Mouse (Mus musculus) forebrain, postnatal 0 days (tissue): ENCODE data around the gene Zfp335. TPM values are rescaled to one million over a fixed set of nuclear protein-coding genes. Genes with fewer than 3 reads are reported as not detected.
A peak's percentile ranks its signal among the peaks of the same experiment; 100 is the strongest.
"Not testable (repeated sequence)": the region's sequence is repeated elsewhere in the genome, so short reads cannot be mapped to it uniquely, and the experiment has no call there.

Experiments used
- ATAC-seq: fragments of 200-750 bp; cut with Nextera tagmentation; 2 replicates; pipeline ENCODE4 v1.8.0; 2017; ENCODE audit warnings: mild to moderate bottlenecking, moderate library complexity
- DNase-seq: peaks from one replicate; pipeline ENCODE4 v3.0.0-alpha.2; 2015
- H3K27ac ChIP-seq: fragments of 300-500 bp; sonication (generic); 2 replicates; pipeline ENCODE4 v1.5.1; 2014; ENCODE audit warnings: low read depth, mild to moderate bottlenecking, antibody characterized with exemption, low read length, moderate library complexity, mixed read lengths
- H3K27me3 ChIP-seq: fragments of 300-500 bp; sonication (generic); 2 replicates; pipeline ENCODE4 v1.6.1; 2014; ENCODE audit warnings: mild to moderate bottlenecking, low read length, mixed read lengths; ENCODE audit not compliant: insufficient read depth
- H3K36me3 ChIP-seq: fragments of 300-500 bp; sonication (generic); 2 replicates; pipeline ENCODE4 v1.6.1; 2014; ENCODE audit warnings: mild to moderate bottlenecking, moderate library complexity; ENCODE audit not compliant: insufficient read depth
- H3K4me1 ChIP-seq: fragments of 300-500 bp; sonication (generic); 2 replicates; pipeline ENCODE4 v1.6.1; 2014; ENCODE audit warnings: antibody characterized with exemption; ENCODE audit not compliant: insufficient read depth
- H3K4me2 ChIP-seq: fragments of 300-500 bp; sonication (generic); 2 replicates; pipeline ENCODE4 v1.6.1; 2014; ENCODE audit warnings: low read depth, mild to moderate bottlenecking, moderate library complexity
- H3K4me3 ChIP-seq: fragments of 300-500 bp; sonication (generic); 2 replicates; pipeline ENCODE4 v1.5.1; 2014; ENCODE audit warnings: low read depth, low read length, mixed read lengths
- H3K9ac ChIP-seq: fragments of 300-500 bp; sonication (generic); 2 replicates; pipeline ENCODE4 v1.6.1; 2014; ENCODE audit warnings: mild to moderate bottlenecking
- H3K9me3 ChIP-seq: fragments of 300-500 bp; sonication (generic); 2 replicates; pipeline ENCODE4 v1.6.1; 2016; ENCODE audit warnings: low read length
- CTCF ChIP-seq: sonication (generic); IDR thresholded peaks from 2 replicates; pipeline ENCODE4 v1.5.1; 2016; ENCODE audit warnings: antibody characterized with exemption, control low read depth, low read depth
- WGBS: fragments of 180-500 bp; shearing (Covaris S2); extraction: QIAGEN DNeasy Blood & Tissue Kit; methylation state at CpG from one replicate; pipeline ENCODE4 v1.1.7; 2014; 5-methylcytosine and 5-hydroxymethylcytosine counted together
- polyA plus RNA-seq: library from polyadenylated mRNA; unstranded; fragments of >200 nt; fragmentation: Nextera tagmentation; extraction: Ambion mirVana; gene quantifications from 2 replicates; pipeline ENCODE4 v1.2.1, GENCODE M21; 2015
- total RNA-seq: library from RNA; depleted of rRNA; stranded (reverse); fragments of >200 nt; gene quantifications from 2 replicates; pipeline ENCODE4 v1.2.3, GENCODE M21; 2014

Zfp335 gene
- total and polyA plus RNA-seq, 2 experiments from 2014 or later: 11.2 to 26.0 TPM

DNA sequence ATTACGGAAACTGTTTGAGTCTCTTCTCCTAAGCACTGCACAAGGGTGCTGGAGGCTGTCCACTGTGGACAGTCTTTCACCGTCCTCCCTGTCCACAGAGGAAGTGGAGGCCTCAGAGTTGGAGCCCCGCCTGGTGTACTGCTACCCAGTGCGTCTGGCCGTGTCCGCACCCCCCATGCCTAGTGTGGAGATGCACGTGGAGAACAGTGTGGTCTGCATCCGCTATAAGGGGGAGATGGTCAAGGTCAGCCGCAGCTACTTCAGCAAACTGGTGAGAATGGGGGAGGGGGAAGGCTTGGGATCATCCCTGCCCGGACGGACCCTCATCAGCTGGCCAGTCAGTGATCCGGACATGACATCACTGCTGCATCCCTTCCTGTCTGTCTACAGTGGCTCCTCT lies 22.6 kb downstream of the Zfp335 start:
- TF ChIP-seq CTCF: no peak
- H3K27ac ChIP-seq: no peak overlapping the region
- DNase-seq (no peak), ATAC-seq (no peak)
- H3K4me3 ChIP-seq: no peak overlapping the region
- no peak overlapping the region for H3K9ac ChIP-seq
- no peaks in the 10 kb centered on the region for H3K27me3 ChIP-seq
- H3K4me2 ChIP-seq: no peak overlapping the region
- H3K36me3 ChIP-seq: peaks cover 98% of the 10 kb centered on the region
- H3K4me1 ChIP-seq: no peaks in the 10 kb centered on the region
- no peaks in the 10 kb centered on the region for H3K9me3 ChIP-seq
- 85% methylated on average over 12 of the region's 12 CpGs for WGBS

GRCm38 (mm10) chr2:164886617-164887016 lies 24.9 kb downstream of the Zfp335 start:
- no peak for ATAC-seq
- WGBS: 90% methylated on average over 10 of the region's 10 CpGs
- Histone ChIP-seq H3K4me2 (no peak overlapping the region), H3K36me3 (peaks cover 88% of the 10 kb centered on the region), H3K9me3 (no peaks in the 10 kb centered on the region), H3K4me1 (no peaks in the 10 kb centered on the region), H3K27ac (no peak overlapping the region), H3K27me3 (no peaks in the 10 kb centered on the region), H3K9ac (no peak overlapping the region), H3K4me3 (no peak overlapping the region)
- TF ChIP-seq CTCF: no peak
- no peak for DNase-seq

- H3K27ac ChIP-seq: 0 out of 2 replicates have a peak overlapping the region, but pooled peaks have one; percentile 10
- DNase-seq (peak; percentile 72), ATAC-seq (peak; percentile 38)
- no peak overlapping the region for H3K4me3 ChIP-seq
- 31% methylated on average over 7 of the region's 7 CpGs for WGBS
- TF ChIP-seq CTCF: no peak
- H3K36me3 ChIP-seq: peaks cover 79% of the 10 kb centered on the region
- H3K9me3 ChIP-seq: no peaks in the 10 kb centered on the region
- no peaks in the 10 kb centered on the region for H3K27me3 ChIP-seq
- no peak overlapping the region for H3K9ac ChIP-seq
- no peak overlapping the region for H3K4me2 ChIP-seq
- H3K4me1 ChIP-seq: peaks cover 1% of the 10 kb centered on the region
These were observed 25.8 kb downstream of the Zfp335 start for GRCm38 (mm10) chr2:164885788-164886187.

- Histone ChIP-seq H3K36me3 (peaks cover 48% of the 10 kb centered on the region), H3K9ac (no peak overlapping the region), H3K4me3 (no peak overlapping the region), H3K27ac (no peak overlapping the region), H3K27me3 (no peaks in the 10 kb centered on the region), H3K4me1 (peaks cover 15% of the 10 kb centered on the region), H3K9me3 (no peaks in the 10 kb centered on the region), H3K4me2 (no peak overlapping the region)
- WGBS: 43% methylated on average over 9 of the region's 9 CpGs
- TF ChIP-seq CTCF: no peak
- no peak for DNase-seq
- ATAC-seq: no peak
These were observed 28.9 kb downstream of the Zfp335 start for GRCm38 (mm10) chr2:164882619-164883018.

GRCm38 (mm10) chr2:164879568-164880277 lies 31.8 kb downstream of the Zfp335 start:
- H3K27me3 ChIP-seq: no peaks in the 10 kb centered on the region
- ATAC-seq (peak; percentile 94), DNase-seq (peak; percentile 99)
- H3K9ac ChIP-seq: peak overlapping the region; percentile 100
- peaks cover 15% of the 10 kb centered on the region for H3K4me1 ChIP-seq
- WGBS: 3% methylated on average over 64 of the region's 72 CpGs
- H3K9me3 ChIP-seq: no peaks in the 10 kb centered on the region
- H3K36me3 ChIP-seq: peaks cover 19% of the 10 kb centered on the region
- peak overlapping the region; percentile 100 for H3K27ac ChIP-seq
- TF ChIP-seq CTCF: no peak
- H3K4me2 ChIP-seq: peak overlapping the region; percentile 94
- H3K4me3 ChIP-seq: peak overlapping the region; percentile 94

DNA sequence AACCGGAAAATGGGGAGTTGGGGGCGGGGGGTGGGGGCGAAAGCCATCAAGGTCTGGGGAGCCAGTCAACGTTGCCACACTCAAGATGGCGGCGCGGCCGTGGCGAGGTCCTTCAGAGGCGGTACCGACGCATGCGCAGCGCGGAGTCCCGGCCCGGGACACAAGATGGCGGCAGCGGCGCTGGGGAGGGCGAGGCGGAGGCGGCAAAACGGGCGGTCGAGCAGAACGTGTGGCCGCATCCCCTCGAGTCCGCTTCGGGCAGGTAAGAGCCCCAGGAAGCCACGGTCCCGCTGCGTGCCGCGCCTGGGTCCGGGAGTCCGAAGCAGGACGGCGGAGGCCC lies 32.4 kb downstream of the Zfp335 start, which contains the start of gene Pcif1:
TSS of gene Pcif1 (plus strand) at position 77 of the 340 bp plus-strand sequence.
- Histone ChIP-seq H3K9me3 (no peaks in the 10 kb centered on the region), H3K4me2 (peak within 1 kb of the TSS; percentile 94), H3K4me1 (peaks cover 15% of the 10 kb centered on the region), H3K27ac (peak within 1 kb of the TSS; percentile 100), H3K9ac (peak within 1 kb of the TSS; percentile 100), H3K4me3 (peak within 1 kb of the TSS; percentile 94), H3K27me3 (no peaks in the 10 kb centered on the region), H3K36me3 (peaks cover 16% of the 10 kb centered on the region)
- peak; percentile 43 for TF ChIP-seq CTCF
- WGBS: under 1% methylated on average over 37 of the region's 40 CpGs
- ATAC-seq: peak; percentile 93
- peak; percentile 96 for DNase-seq

- Histone ChIP-seq H3K4me3 (peak overlapping the region; percentile 94), H3K9me3 (no peaks in the 10 kb centered on the region), H3K9ac (peak overlapping the region; percentile 100), H3K4me2 (peak overlapping the region; percentile 94), H3K27me3 (no peaks in the 10 kb centered on the region), H3K27ac (peak overlapping the region; percentile 100), H3K4me1 (peaks cover 15% of the 10 kb centered on the region), H3K36me3 (peaks cover 11% of the 10 kb centered on the region)
- ATAC-seq: peak; percentile 28
- TF ChIP-seq CTCF: 0 out of 2 replicates have a peak, but pooled peaks have one; percentile 11
- peak; percentile 55 for DNase-seq
- 1% methylated on average over 28 of the region's 28 CpGs for WGBS
These were observed 32.9 kb downstream of the Zfp335 start for GRCm38 (mm10) chr2:164878509-164879227.

DNA sequence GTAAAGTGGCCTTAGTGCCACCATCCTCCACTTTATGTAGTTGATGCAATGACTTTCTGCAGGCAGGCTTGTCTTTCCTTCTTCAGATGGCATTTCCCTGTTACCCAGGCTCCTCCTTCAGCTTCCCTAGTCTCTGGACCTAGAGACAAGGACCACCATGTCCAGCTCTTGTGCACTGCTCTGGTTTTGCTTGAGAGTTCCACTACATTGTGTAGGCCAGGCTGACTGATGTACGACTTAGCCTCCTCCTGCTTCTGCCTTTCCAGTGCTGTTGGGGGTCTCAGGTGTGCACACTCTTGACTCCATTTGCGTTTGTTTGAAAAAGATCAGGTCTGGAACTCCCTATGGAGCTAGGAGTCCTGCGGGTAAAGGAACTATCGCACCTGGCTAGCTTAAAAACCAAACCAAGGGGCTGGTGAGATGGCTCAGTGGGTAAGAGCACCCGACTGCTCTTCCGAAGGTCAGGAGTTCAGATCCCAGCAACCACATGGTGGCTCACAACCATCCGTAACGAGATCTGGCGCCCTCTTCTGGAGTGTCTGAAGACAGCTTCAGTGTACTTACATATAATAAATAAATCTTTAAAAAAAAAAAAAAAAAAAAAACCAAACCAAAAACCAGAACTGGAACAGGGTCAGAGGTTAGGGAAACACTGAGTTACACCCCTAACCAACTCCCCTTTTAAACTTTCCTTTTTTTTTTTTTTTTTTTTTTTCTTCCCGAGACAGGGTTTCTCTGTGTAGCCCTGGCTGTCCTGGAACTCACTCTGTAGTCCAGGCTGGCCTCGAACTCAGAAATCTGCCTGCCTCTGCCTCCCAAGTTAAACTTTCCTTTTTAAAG lies 34.0 kb downstream of the Zfp335 start:
- DNase-seq, ATAC-seq, H3K36me3 ChIP-seq, H3K9me3 ChIP-seq, H3K27ac ChIP-seq, H3K9ac ChIP-seq, H3K4me3 ChIP-seq, H3K27me3 ChIP-seq: not testable (repeated sequence)
- Histone ChIP-seq H3K4me2 (peak overlapping the region; percentile 94), H3K4me1 (peaks cover 15% of the 10 kb centered on the region)
- 76% methylated on average over 11 of the region's 11 CpGs for WGBS

- H3K27ac ChIP-seq, DNase-seq, H3K4me3 ChIP-seq, H3K9me3 ChIP-seq, ATAC-seq, H3K36me3 ChIP-seq, H3K27me3 ChIP-seq, H3K9ac ChIP-seq, H3K4me2 ChIP-seq: not testable (repeated sequence)
- peaks cover 12% of the 10 kb centered on the region for H3K4me1 ChIP-seq
- 57% methylated on average over 2 of the region's 2 CpGs for WGBS
These were observed 35.9 kb downstream of the Zfp335 start for GRCm38 (mm10) chr2:164875648-164876047.
